Mouse (Mus musculus) megakaryocyte, embryonic 14.5 days (primary cell): ENCODE data around the gene Snrk.

Experiments
- FLI1 ChIP-seq: IDR thresholded peaks from 2 replicates; pipeline ENCODE4 v1.6.1; 2012; ENCODE audit warnings: low read length, inconsistent platforms, mixed read lengths
- GATA1 ChIP-seq: IDR thresholded peaks from 3 replicates; pipeline ENCODE4 v1.6.1; 2012; ENCODE audit warnings: mixed read lengths, low read length, inconsistent platforms, borderline replicate concordance

- no peak for TF ChIP-seq GATA1
- no peak for TF ChIP-seq FLI1
Observed at GRCm38 (mm10) chr9:122138371-122139029, 21.4 kb downstream of the Snrk start.
